Mouse (Mus musculus): ENCODE results near the gene Pgpep1. TPM values are rescaled to one million over a fixed set of nuclear protein-coding genes. Genes with fewer than 3 reads are reported as not detected.

Gene Pgpep1
- total RNA-seq, 1 experiment from 2014 or later, result 129 TPM

DNA sequence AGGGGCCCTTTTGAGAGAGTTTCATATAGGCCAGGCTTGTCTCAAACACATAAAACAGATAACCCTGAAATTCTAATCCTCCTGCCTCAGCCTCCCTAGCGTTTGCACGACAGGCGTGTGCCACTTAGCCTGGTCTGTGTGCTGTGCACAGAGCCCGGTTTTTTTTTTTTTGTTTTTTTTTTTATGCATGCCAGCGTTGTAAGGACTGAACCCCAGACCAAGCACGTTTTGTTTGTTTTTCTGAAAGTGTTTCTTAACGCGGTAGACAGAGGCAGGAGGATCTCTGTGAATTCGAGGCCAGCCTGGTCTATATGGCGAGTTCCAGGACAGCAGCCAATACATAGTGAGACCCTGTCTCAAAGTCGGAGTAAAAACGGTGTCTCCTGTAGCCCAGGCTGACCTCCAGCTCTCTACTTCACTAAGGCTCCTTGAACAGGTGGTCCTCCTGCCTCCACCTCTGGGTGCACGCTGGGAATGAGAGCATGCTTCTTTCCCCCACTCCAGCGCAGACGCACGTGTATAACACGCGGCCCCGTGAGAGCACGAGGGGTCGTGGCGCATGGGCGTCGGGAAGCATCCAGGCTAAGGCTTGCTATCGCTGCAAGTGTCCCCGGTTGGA is 51.3 kb downstream of the Pgpep1 start, which contains the start of gene Ssbp4:
Ssbp4 (minus strand) TSS at position 124 of the 619 bp plus-strand sequence.
- DNase-seq, result no peak

- peak; percentile 63 for DNase-seq
These were observed 52.1 kb downstream of the Pgpep1 start for GRCm38 (mm10) chr8:70607898-70608748.

DNA sequence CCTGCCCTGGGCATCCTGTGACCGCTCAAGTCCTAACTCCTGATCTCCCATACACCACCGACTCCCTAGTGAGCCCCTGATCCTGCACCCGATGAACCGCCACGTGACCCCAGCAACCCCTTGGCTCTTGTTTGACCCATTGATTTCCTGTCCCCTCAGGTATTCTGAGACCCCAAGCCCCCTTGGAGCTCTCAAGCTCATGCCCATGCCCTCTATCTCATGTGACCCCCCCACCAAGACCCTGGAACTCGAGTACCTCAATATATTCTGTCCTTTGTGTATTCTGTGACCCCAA is 52.6 kb downstream of the Pgpep1 start:
- no peak for DNase-seq

DNA sequence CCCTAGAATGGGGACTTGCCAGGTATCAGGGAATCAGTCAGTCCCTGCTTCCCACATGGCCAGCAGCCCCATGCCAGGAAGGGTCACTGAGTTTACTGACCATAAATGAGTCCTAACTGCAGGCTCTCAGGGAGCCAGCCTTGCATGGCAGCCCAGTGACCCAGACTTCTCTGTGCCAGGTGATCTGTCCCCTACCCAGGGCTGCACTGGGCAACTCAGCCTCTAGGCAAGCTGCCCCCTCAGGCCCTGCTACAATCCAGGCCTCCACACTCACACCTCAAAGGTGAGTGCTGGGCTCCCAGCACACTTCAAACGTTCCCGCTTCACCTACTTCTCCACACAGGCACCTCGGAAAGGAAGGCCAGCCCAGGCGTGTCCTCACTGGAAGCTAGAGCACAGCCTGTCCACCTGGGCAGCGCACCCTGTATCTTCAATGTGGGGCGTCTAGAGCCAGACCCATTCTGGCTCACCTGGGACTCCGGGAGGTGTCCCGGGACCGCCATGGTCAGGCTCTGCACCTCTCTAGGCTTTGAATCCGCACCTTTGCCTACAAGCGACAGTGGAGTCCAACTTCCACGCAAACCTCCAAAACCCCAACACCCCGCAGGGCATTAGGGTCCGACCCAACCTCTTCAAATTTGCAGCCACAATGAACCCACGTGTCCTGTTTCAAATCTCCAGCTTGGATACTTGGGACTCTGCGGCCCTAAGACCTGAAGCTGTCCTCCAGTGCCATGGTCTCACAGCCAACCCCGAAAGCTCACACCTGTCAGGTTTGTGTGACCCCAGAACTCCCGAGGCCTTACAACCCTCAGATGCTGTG is 53.2 kb downstream of the Pgpep1 start:
- no peak for DNase-seq

- no peak for DNase-seq
These were observed 54.1 kb downstream of the Pgpep1 start for GRCm38 (mm10) chr8:70605871-70606779.

GRCm38 (mm10) chr8:70604558-70604957 is 55.6 kb downstream of the Pgpep1 start:
- DNase-seq, result no peak

- DNase-seq, result no peak
These were observed 57.9 kb downstream of the Pgpep1 start for GRCm38 (mm10) chr8:70602139-70602811.

DNA sequence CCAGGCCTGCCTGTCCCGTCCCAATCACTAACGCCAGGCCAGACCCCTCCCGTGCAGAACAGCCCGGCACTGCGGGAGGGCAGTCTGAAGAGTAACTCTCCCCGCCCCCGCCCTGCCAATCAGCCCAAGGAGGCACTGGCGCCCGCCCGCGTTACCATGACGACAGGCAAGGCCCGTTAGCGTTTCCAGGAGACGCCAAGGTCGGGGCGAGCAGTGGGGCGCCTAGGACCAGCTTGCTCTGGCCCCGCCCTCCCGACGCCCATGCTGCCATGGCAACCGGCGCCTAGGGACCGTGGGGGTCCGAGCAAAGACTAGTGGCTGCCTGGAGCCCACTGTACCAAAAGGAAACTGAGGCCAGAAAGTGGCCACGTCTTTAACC is 58.9 kb downstream of the Pgpep1 start:
- peak; percentile 95 for DNase-seq

GRCm38 (mm10) chr8:70600473-70601270 is 59.5 kb downstream of the Pgpep1 start:
- no peak for DNase-seq

- DNase-seq, result no peak
These were observed 60.5 kb downstream of the Pgpep1 start for GRCm38 (mm10) chr8:70599507-70600290.

DNA sequence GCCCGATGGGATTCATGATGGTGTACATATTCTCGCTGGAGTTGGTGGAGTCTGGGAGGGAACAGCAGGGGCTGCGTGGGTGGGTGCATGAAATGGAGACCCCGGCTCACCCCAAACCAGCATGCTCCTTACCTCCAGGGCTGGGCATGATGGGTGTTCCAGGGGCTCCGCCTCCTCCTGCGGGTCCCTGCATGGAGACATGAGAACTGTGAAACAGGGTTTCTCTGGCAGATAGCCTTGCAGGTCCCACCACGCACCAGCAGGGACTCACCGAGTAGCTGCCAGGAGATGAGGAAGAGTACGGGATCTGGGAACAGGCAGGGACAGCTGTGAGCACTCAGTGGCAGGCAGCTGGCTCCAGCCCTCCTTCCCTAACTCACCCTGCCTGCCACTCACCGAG is 61.5 kb downstream of the Pgpep1 start:
- no peak for DNase-seq

- peak; percentile 89 for DNase-seq
These were observed 61.9 kb downstream of the Pgpep1 start for GRCm38 (mm10) chr8:70598283-70598682.

GRCm38 (mm10) chr8:70597417-70598272 is 62.5 kb downstream of the Pgpep1 start:
- no peak for DNase-seq

DNA sequence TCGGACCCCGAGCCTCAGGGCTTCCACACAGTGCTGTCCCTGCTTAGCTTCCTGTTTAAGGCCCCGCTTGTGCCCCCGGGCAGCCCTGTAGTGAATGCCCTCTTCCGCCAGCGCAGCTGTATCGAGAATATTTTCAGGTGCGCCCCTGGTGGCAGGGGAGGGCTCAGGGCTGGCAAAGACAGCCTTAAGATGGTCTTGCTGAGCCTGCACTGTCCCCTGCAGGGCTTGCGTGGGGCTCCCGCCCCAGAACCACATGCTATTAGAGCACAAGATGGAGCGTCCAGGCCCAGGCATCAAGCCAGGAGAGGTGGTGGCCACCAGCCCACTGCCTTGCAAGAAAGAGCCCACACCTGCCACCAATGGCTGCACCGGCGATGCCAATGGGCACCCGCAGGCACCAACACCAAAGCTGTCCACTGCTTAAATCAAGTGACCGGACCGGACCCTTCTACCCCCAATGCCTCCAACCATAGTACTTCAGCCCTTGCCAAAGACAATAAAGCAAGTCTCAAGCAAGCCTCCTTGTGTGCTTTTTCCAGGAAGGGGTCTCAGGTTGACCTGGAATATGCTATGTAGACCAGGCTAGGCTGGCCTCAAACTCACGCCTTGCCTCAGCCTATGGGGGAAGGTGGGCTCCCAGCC is 63.3 kb downstream of the Pgpep1 start:
- DNase-seq, result no peak

Data from adrenal gland, postnatal 25 days (tissue).